Mouse (Mus musculus) macrophage (primary cell): ENCODE data around the gene Tmem211. TPM values are rescaled to one million over a fixed set of nuclear protein-coding genes. Genes with fewer than 3 reads are reported as not detected.

Experiments used
- H3K27ac ChIP-seq: fragments of 350-480 bp; formaldehyde crosslinking; 2 replicates; pipeline ENCODE4 v1.9.0; 2021
- H3K36me3 ChIP-seq: fragments of 350-480 bp; formaldehyde crosslinking; 2 replicates; pipeline ENCODE4 v1.9.0; 2021; ENCODE audit errors: inconsistent target
- H3K4me3 ChIP-seq: fragments of 350-480 bp; formaldehyde crosslinking; 2 replicates; pipeline ENCODE4 v1.9.0; 2021; ENCODE audit errors: inconsistent target
- H3K79me2 ChIP-seq: fragments of 350-480 bp; formaldehyde crosslinking; 2 replicates; pipeline ENCODE4 v1.9.0; 2021; ENCODE audit errors: inconsistent target
- WGBS: methylation state at CpG from one replicate; pipeline ENCODE4 v1.1.7; 2026; ENCODE audit warnings: inconsistent platforms; ENCODE audit not compliant: missing documents; 5-methylcytosine and 5-hydroxymethylcytosine counted together
- polyA plus RNA-seq: library from polyadenylated mRNA; stranded (reverse); fragments of 250-400 nt; gene quantifications from 3 replicates; pipeline ENCODE4 v1.2.4, GENCODE M21; 2018; ENCODE audit warnings: inconsistent platforms

Gene Tmem211
- polyA plus RNA-seq, 1 experiment from 2014 or later: not detected

- H3K36me3 ChIP-seq: no peaks in the 10 kb centered on the region
- 87% methylated on average over 15 of the region's 15 CpGs for WGBS
- H3K4me3 ChIP-seq: no peak overlapping the region
- no peaks in the 10 kb centered on the region for H3K79me2 ChIP-seq
- no peak overlapping the region for H3K27ac ChIP-seq
These were observed 53.6 kb downstream of the Tmem211 start for GRCm38 (mm10) chr5:113280138-113280856.

- no peaks in the 10 kb centered on the region for H3K36me3 ChIP-seq
- 89% methylated on average over 7 of the region's 7 CpGs for WGBS
- no peak overlapping the region for H3K4me3 ChIP-seq
These were observed 54.8 kb downstream of the Tmem211 start for GRCm38 (mm10) chr5:113281557-113281956.

GRCm38 (mm10) chr5:113283726-113284125 lies 57.0 kb downstream of the Tmem211 start:
- Histone ChIP-seq H3K36me3 (no peaks in the 10 kb centered on the region), H3K4me3 (no peak overlapping the region), H3K27ac (no peak overlapping the region), H3K79me2 (no peaks in the 10 kb centered on the region)
- 0% methylated on average over 2 of the region's 2 CpGs for WGBS

More at GRCm38 (mm10) chr5:113281557-113281956, 54.8 kb downstream of the Tmem211 start:
- Histone ChIP-seq H3K27ac (no peak overlapping the region), H3K79me2 (no peaks in the 10 kb centered on the region)

GRCm38 (mm10) chr5:113285541-113285940 lies 58.8 kb downstream of the Tmem211 start:
- H3K36me3 ChIP-seq: no peaks in the 10 kb centered on the region
- no peaks in the 10 kb centered on the region for H3K79me2 ChIP-seq
- no peak overlapping the region for H3K4me3 ChIP-seq
- 91% methylated on average over 16 of the region's 16 CpGs for WGBS
- H3K27ac ChIP-seq: no peak overlapping the region

- no peaks in the 10 kb centered on the region for H3K79me2 ChIP-seq
- H3K36me3 ChIP-seq: no peaks in the 10 kb centered on the region
- no peak overlapping the region for H3K27ac ChIP-seq
- WGBS: 88% methylated on average over 11 of the region's 11 CpGs
- no peak overlapping the region for H3K4me3 ChIP-seq
These were observed 59.3 kb downstream of the Tmem211 start for GRCm38 (mm10) chr5:113286048-113286447.

- no peaks in the 10 kb centered on the region for H3K79me2 ChIP-seq
- H3K36me3 ChIP-seq: no peaks in the 10 kb centered on the region
- WGBS: 63% methylated on average over 58 of the region's 60 CpGs
- H3K4me3 ChIP-seq: no peak overlapping the region
- H3K27ac ChIP-seq: no peak overlapping the region
These were observed 60.1 kb downstream of the Tmem211 start for GRCm38 (mm10) chr5:113286591-113287520.

- no peak overlapping the region for H3K27ac ChIP-seq
- 84% methylated on average over 5 of the region's 5 CpGs for WGBS
- no peak overlapping the region for H3K4me3 ChIP-seq
- no peaks in the 10 kb centered on the region for H3K36me3 ChIP-seq
- H3K79me2 ChIP-seq: no peaks in the 10 kb centered on the region
These were observed 61.1 kb downstream of the Tmem211 start for GRCm38 (mm10) chr5:113287762-113288161.

- Histone ChIP-seq H3K79me2 (no peaks in the 10 kb centered on the region), H3K27ac (no peak overlapping the region), H3K4me3 (no peak overlapping the region), H3K36me3 (no peaks in the 10 kb centered on the region)
- WGBS: 2% methylated on average over 12 of the region's 13 CpGs
These were observed 61.8 kb downstream of the Tmem211 start for GRCm38 (mm10) chr5:113288490-113288889.

Other genes starting within 250 kb of the Tmem211 start
- gene Grk3, start 211.1 kb upstream of the Tmem211 start, polyA plus RNA-seq: 2.0 to 8.0 TPM (median 3.6 TPM) in 3 replicates
- gene Crybb2, start 156.8 kb upstream of the Tmem211 start, polyA plus RNA-seq: not detected in 3 replicates
- gene Crybb3, start 145.3 kb upstream of the Tmem211 start, polyA plus RNA-seq: not detected in 3 replicates
- 4.3 to 6.7 TPM (median 4.4 TPM) in 3 replicates for gene 2900026A02Rik, start 5.7 kb upstream of the Tmem211 start, polyA plus RNA-seq
- gene Sgsm1, start 83.9 kb downstream of the Tmem211 start, polyA plus RNA-seq: not detected in 3 replicates
- gene Aym1, start 130.4 kb downstream of the Tmem211 start, polyA plus RNA-seq: not detected in 3 replicates